Mouse (Mus musculus): ENCODE results near the gene Rtf2.

GRCm38 (mm10) chr2:172477350-172477749 lies 37.0 kb downstream of the Rtf2 start:
- TF ChIP-seq GATA1 (IDR thresholded peaks at IDR 0.05; ENCODE audit: low read length) (no peak), TAL1 (IDR thresholded peaks at IDR 0.05; ENCODE audit: low read length) (no peak)
